Mouse (Mus musculus) c-Kit-negative CD71-positive TER-119-positive erythroid progenitor cells, embryonic 14.5 days (primary cell): Measurements from ENCODE around the gene Dcaf8.

ENCODE experiments used
- DNase-seq: peaks from one replicate; pipeline ENCODE4 v3.0.0-alpha.2; 2013; ENCODE audit warnings: low read depth, low spot score

Gene Dcaf8

DNA sequence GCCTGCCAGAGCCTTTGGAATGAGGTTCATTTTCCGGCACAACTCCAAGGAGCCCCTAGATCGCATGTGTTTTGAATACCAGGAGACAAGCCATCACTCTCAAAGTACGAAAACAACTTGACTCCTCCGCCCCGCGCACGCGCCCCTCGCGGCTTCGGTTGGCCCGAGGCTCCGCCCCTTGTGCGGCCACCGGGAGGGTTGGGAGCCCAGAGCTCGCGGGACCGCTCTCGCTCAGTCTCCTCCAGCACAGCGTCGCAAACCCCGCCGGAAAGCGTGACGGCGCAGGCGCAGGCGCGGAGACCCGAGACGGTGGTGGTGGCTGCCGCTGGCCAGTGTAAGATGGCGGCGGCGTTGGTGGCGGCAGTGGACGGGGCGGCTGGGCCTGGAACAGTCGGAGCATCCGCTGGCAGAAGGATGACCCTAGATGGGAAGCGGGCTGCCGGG, at the start of gene Dcaf8:
Gene Dcaf8 (plus strand): TSS at position 250 of the 444 bp plus-strand sequence.
- DNase-seq: peak; percentile 93

DNA sequence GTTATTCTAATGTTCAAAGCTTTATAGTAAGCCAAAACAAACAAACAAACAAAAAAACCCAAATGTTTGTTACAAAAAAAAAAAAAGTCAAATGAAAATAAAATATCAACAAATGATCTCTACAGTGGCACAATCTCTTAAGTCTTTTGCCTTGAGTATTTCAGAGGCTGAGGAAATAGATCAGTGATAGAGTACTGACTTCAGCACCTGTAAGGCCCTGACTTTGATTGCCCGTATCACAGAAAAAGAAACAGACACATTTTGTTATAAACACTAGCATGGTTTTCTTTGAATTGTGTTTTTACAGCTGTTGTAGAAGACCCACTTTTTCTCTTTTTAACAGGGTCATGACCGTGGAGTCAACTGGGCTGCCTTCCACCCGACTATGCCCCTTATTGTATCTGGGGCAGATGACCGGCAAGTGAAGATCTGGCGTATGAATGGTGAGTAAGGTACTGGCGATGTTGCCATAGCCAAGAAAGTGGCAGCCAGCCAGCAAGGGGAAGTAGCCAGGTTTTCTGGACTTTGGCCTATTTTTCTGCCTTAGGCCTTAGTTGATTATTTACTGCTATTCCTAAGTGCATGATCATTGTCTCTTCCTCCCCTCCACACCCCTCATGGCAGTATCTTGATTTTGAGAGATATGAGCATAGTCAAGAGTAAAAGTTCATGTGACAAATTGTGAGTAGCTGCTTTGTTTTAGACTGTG, 48.4 kb upstream of the Dcaf8 start:
- no peak for DNase-seq

DNA sequence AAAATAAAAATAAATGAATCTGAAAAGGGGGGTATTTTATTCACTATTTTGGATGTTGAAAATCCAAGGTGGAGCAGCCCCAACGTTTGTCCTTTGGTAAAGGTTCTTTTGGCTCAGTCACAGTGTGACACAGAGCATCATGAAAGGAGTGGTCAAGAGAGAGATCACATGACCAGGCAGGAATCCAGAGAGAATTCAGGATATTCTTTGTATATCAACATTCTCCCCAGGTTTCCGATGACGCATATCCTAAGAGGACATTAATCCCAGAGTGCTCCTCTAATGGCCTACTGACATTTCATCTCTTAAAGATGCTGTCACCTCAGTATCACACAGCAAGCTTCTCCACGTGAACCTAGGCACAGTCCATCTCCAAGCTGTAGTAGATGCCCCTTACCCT, 44.3 kb upstream of the Dcaf8 start:
- no peak for DNase-seq

DNA sequence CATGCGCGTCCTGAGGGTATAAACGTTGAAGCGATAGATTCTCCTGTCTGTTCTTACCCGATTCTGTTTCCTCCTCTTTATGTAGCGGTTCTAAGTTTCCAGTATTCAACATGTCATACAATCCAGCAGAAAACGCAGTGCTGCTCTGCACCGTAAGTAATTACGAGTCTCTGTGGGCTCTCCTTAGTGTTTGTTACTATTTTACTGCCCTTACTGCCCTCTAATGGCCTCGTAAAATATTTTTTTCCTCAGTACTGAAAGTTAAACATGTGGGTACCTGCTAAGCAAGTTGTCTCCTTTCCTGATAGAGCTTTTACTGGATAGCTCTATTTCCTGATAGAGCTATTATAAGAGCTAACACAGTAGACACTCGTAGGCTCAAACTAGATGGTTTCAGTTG, 42.8 kb upstream of the Dcaf8 start:
- DNase-seq: no peak

DNA sequence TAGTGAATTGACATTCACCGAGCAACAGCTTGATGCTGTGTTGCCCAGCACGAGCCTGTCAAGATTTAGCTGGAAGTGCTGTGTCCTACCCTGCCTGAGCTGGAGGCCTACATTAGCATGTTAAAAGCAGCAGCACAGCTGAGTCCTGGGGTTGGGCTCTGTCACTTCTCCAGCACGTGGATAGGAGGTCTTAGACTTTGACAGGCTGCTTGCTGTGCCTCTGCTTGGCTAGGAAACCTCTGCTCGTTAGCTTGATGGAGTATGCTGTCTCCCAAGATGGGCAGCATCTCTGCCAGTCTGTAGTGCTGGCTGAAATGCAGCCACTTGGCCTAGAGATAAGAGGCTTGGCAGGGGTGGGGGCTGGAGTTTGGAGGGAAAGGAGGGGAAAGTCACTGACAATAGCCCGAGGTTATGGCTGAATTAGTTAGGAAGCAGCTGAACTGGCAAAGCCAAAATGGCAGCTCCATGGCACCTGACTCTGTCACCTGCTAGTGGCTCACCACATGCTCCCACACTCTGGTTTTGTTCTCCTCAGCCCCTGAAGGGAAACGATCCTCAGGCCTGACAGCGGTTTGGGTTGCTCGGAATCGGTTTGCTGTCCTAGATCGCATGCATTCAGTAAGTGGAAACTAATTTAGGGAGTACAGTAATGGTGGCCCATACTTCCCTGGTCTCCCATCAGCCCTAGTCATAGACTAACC, 40.0 kb upstream of the Dcaf8 start:
- DNase-seq: no peak

DNA sequence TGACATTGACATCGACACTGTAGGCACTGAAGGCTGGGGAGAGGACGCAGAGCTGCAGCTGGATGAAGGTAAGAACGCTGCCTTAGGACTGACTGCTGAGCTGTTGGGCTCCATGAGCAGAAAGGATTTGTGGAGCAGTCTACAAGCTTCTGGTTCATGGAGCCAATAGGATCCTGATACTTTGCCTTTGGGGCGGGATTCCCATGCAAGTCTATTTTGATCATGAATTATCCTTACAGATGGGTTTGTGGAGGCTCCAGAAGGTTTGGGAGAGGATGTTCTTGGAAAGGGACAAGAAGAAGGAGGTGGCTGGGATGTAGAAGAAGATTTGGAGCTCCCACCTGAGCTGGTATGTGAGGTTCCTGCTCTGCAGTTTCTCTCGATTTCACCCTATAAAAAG, 30.9 kb upstream of the Dcaf8 start:
- no peak for DNase-seq

- DNase-seq: no peak
These were observed 28.8 kb upstream of the Dcaf8 start for GRCm38 (mm10) chr1:172119100-172119499.

- peak; percentile 25 for DNase-seq
These were observed 28.2 kb upstream of the Dcaf8 start for GRCm38 (mm10) chr1:172119720-172120119.

DNA sequence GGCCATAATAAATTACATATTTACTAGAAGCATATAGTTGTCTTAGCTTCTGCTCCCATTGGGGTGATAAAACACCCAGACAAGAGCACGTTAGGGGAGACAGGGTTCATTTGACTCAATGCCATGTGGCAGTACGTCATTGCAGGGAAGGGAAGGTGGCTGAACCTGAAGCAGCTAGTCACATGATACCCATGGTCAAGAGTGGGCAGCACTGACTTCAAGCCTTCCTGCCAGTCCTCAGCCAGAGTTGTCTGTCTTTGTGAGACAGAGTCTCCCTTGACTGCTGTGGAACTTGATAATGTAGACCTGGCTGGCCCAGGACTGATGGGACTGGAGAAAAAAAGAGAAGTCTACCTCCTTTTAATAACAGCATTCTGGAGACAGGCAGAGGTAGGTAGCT, 25.2 kb upstream of the Dcaf8 start:
- no peak for DNase-seq

GRCm38 (mm10) chr1:172124572-172124971, 23.3 kb upstream of the Dcaf8 start:
- DNase-seq: no peak

DNA sequence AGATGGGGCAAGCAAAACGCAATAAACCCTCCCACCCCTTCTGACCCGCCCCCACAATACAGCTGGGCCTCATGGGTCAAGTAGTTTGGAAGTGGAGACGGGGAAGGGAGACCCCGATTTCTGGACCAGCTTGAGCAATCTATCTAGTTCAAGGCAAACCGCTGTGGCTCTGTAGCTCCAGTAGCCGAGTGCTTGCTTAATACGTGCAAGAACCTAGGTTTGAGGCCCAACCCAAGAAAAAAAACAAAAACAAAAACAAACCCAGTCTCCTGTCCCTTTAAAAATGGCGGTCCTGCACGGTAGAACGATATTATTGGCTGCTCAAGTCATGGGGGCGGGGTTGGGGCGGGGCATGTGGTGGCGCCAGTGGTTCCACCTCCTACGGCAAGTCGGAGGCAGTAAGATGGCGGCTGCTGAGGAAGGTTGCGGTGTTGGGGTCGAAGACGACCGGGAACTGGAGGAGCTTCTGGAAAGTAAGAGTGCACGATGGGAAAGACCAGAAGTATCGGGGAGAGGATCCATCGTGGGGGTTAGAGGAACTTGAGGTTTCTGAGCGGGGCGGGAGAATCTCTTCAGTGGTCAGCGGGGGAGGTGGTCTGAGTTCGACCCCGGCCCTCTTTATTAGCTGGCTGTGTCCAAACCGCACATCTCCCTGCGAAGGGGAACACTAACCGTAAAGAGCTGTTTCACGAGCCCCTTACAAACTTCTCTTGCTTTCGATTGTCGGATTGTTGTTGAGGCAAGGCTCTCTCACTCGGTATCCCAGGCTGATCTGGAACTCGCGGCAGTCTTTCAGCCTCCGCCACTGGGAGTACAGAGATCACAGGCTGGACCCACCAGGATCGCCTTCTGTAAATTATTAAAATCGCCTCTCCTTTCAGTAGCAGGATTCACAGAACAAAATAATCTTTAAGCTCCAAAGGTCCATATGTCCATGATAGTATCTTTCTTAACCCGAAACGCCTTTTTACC, 21.2 kb upstream of the Dcaf8 start, which contains the start of gene Pex19:
Gene Pex19 (plus strand): TSS at position 380 of the 972 bp plus-strand sequence.
- DNase-seq: peak; percentile 84

DNA sequence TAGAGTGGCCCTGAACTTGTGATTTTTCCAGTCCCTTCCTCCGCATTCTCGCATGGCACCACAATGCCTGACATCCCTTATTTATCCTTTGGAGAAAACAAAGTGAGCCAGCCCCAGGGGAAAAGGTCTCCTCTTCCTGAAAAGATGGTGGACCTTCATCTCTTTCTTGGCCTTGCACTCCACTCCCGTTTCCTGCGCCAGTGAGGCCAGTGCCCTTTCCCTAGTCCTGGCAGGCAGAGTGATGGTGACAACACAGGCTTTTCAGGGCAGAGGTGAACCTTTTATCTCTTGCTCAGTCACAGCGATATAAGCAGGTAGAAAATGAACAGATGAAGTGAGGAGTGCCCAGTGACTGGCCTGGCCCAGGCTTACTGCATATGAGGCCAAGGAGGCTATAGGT, 20.4 kb upstream of the Dcaf8 start:
- DNase-seq: no peak

- DNase-seq: no peak
These were observed 19.3 kb upstream of the Dcaf8 start for GRCm38 (mm10) chr1:172128563-172128962.

DNA sequence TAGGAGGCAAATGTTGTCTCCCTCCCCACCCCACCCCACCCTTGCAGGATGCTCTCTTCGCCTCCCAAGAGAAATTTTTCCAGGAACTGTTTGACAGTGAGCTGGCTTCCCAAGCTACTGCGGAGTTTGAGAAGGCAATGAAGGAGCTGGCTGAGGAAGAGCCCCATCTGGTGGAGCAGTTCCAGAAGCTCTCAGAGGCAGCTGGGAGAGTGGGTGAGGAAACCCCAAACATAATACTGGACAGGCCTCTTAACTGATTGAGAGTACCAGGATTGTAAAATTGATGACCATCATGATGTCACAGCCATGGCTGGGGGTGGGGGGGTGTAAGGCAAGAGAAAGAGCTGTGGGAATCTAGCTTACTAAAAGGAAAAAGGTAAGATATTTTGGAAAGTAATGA, 18.8 kb upstream of the Dcaf8 start:
- DNase-seq: no peak

- no peak for DNase-seq
These were observed 18.1 kb upstream of the Dcaf8 start for GRCm38 (mm10) chr1:172129780-172130179.

GRCm38 (mm10) chr1:172132319-172132718, 15.6 kb upstream of the Dcaf8 start:
- DNase-seq: no peak

- DNase-seq: no peak
These were observed 14.3 kb upstream of the Dcaf8 start for GRCm38 (mm10) chr1:172133535-172133934.

DNA sequence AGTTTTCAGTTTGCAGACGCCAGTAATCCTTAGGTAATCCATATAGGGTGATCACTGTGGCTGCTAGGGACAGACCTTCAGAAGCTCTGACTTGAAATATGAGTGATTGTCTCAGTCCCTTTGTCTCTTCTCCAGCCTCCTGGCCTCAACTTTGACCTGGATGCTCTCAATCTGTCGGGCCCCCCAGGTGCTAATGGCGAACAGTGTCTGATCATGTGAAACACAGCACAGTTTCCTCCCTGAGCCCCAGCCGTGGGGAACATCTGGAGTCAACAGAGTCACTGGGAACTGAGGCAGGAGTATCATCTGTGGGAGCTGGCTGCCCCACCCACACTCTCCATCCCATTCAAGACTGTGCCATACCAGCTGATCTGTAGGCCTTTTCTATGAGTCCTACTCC, 13.8 kb upstream of the Dcaf8 start:
- DNase-seq: no peak

DNA sequence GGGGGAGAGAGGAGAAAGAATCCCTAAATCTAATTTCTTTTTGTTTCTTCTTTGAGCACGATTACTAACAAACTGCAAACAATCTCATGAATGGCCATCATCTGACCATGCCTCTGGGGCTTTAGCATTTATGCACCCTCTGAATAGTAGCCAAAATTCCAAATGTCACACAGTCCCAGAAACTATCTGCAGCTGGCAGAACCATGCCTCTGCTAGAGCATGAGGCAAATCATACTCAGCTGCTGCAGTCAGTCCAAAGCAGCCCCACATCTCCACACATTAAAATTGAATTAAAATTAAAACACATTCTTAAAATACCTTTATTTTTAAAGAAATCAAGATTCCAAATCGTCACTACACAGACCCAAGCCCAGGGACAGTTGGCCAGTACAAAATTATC, 7.7 kb upstream of the Dcaf8 start:
- DNase-seq: no peak

GRCm38 (mm10) chr1:172140825-172141224, 7.1 kb upstream of the Dcaf8 start:
- DNase-seq: no peak

DNA sequence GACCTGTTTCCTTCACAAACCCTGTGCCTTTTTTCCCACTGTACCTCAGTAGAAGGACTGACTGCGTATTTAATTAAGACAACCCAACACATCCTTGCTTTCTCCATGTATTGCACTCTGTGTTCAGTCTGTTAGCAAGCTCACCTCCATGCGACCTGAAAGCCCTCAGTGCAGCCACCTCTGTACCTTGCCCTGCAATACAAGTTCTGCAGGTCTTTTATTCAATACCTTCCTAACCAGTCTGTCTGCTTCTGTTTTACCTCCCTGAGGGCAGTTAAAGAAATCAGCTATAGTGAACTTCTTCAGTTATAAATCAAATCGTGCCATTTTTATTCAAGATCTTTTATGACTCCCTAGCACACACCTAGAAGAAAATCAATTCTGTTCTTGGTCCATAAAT, 6.4 kb upstream of the Dcaf8 start:
- DNase-seq: no peak

DNA sequence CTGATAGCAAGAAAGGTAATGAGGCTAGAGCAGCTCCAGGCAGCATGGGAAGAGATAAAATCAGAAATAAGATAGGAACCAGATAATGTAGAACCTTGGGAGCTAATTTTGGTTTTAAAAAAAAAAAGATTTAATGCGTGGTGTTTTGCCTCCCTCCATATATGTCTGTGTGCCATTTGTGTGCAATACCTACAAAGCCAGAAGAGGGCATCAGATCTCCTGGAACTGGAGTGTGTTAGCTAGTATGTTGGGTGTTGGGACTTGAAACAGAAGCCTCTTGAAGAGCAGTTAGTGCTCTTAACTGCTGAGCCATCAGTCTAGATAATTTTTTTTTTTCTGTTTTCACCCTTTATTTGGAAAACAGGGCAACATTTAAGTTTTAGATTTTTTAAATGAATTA, 4.3 kb upstream of the Dcaf8 start:
- DNase-seq: no peak
